Mouse (Mus musculus) ES-Bruce4 (cell line): ENCODE data around the gene Glis3. TPM values are rescaled to one million over a fixed set of nuclear protein-coding genes. Genes with fewer than 3 reads are reported as not detected.

ENCODE experiments used
- H3K27ac ChIP-seq: 2 replicates; pipeline ENCODE4 v1.5.1; 2012; ENCODE audit warnings: low read length, inconsistent platforms; ENCODE audit not compliant: insufficient read depth
- H3K27me3 ChIP-seq: 2 replicates; pipeline ENCODE4 v1.6.1; 2012; ENCODE audit warnings: mild to moderate bottlenecking, low read length, inconsistent platforms; ENCODE audit not compliant: control insufficient read depth, poor library complexity, insufficient read depth, severe bottlenecking
- H3K36me3 ChIP-seq: 2 replicates; pipeline ENCODE4 v1.6.1; 2012; ENCODE audit warnings: inconsistent platforms, mild to moderate bottlenecking, low read length, moderate library complexity; ENCODE audit not compliant: control insufficient read depth, poor library complexity, insufficient read depth, severe bottlenecking
- H3K4me1 ChIP-seq: one replicate; pipeline ENCODE4 v1.8.1; 2011; ENCODE audit warnings: low read length; ENCODE audit not compliant: control insufficient read depth, insufficient read depth
- H3K4me3 ChIP-seq: 2 replicates; pipeline ENCODE4 v1.5.1; 2011; ENCODE audit warnings: low read depth, mild to moderate bottlenecking, low read length
- H3K9ac ChIP-seq: 2 replicates; pipeline ENCODE4 v1.6.1; 2012; ENCODE audit warnings: low read depth, mild to moderate bottlenecking, inconsistent platforms; ENCODE audit not compliant: poor library complexity, severe bottlenecking
- H3K9me3 ChIP-seq: replicated peaks from 2 replicates; pipeline ENCODE4 v1.6.1; 2012; ENCODE audit warnings: mild to moderate bottlenecking, low read length, inconsistent platforms; ENCODE audit not compliant: control insufficient read depth, poor library complexity, insufficient read depth, severe bottlenecking
- CTCF ChIP-seq: IDR thresholded peaks from one replicate; pipeline ENCODE4 v1.8.1; 2011; ENCODE audit warnings: low read depth, low read length
- EP300 ChIP-seq: IDR thresholded peaks from 2 replicates; pipeline ENCODE4 v1.6.1; 2011; ENCODE audit warnings: low read depth, low read length; ENCODE audit not compliant: insufficient read depth
- POLR2A ChIP-seq: IDR thresholded peaks from one replicate; pipeline ENCODE4 v1.8.1; 2011; ENCODE audit warnings: low read length; ENCODE audit not compliant: insufficient read depth
- polyA plus RNA-seq: library from polyadenylated mRNA; stranded (reverse); fragments of >200 nt; gene quantifications from 2 replicates; pipeline ENCODE4 v1.2.4, GENCODE M21; 2011; ENCODE audit warnings: low read depth; ENCODE audit not compliant: missing spikeins, insufficient read depth, insufficient read length

Gene Glis3
- polyA plus RNA-seq, 1 experiment = 5.5 TPM

DNA sequence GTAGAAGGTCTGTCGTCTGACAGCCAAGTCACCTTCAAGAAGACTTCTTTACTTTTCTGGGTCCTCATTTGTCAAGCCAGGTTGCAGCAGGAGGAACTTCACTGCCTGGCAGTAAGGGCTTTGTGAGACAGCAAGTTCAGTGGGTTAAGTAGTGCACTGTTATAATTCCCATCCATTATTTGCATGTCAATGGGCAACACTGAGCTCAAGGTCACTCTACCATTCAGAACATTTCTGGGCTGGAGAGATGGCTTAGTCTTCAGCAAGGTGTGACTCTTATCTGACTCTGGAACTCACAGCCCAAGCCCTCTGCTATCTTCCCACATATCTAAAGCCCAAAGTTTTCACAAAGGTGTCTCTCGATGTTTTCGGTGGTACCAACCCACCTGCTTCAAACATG is 44.9 kb downstream of the Glis3 start:
- Histone ChIP-seq H3K4me1 (peaks cover 10% of the 10 kb centered on the region), H3K4me3 (no peak overlapping the region), H3K27ac (no peak overlapping the region), H3K9ac (no peak overlapping the region), H3K27me3 (no peaks in the 10 kb centered on the region), H3K36me3 (no peaks in the 10 kb centered on the region), H3K9me3 (no peaks in the 10 kb centered on the region)
- TF ChIP-seq CTCF (no peak), EP300 (0 out of 2 replicates have a peak, but pooled peaks have one; percentile 35), POLR2A (no peak)

DNA sequence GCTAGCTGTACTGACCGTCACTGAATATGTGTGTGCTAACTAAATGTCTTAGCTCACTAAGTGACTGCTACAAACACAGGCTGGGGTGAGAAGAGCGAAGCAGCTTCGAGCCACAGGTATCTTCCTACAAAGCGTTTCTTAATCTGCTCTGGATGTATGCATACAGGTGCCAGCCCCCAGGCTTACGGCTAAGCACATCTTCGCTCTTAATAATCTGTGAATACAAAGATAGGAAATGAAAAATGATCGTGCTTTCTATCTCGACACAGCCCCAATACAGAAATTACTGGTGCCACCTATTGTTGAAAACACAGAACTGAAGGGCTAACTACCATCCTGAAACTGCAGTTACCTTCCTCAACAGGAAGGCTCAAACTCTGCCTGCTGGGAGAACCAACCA is 51.5 kb downstream of the Glis3 start:
- TF ChIP-seq EP300 = no peak
- no peak for TF ChIP-seq POLR2A
- no peak for TF ChIP-seq CTCF
- Histone ChIP-seq H3K4me3 (no peak overlapping the region), H3K9ac (no peak overlapping the region), H3K9me3 (no peaks in the 10 kb centered on the region), H3K27me3 (no peaks in the 10 kb centered on the region), H3K27ac (no peak overlapping the region), H3K36me3 (no peaks in the 10 kb centered on the region), H3K4me1 (peaks cover 1% of the 10 kb centered on the region)

DNA sequence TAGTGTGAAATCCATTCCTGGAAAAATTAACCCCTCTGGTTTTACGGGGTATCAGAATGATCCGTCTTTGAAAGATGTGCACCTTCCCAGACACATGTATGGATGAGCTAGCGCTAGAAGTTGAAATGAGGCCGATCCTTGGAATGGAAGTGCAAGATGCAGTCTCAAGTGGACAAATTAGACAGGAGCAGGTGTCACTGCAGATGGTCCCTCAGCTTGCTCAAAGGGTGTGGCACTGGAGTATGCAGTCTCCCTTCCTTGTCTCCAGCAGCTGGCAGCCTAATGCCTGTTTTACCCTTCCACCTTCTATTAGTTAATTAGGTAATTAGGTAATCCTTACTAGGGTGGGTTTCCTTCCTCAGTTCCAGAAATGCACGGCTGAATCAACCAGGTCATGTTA is 53.7 kb downstream of the Glis3 start:
- H3K9me3 ChIP-seq = no peaks in the 10 kb centered on the region
- no peak overlapping the region for H3K27ac ChIP-seq
- H3K27me3 ChIP-seq = no peaks in the 10 kb centered on the region; the same call in 1 of the 2 replicates
- TF ChIP-seq CTCF (no peak), EP300 (no peak), POLR2A (no peak)
- no peak overlapping the region for H3K9ac ChIP-seq
- H3K4me1 ChIP-seq = peaks cover 1% of the 10 kb centered on the region
- no peaks in the 10 kb centered on the region for H3K36me3 ChIP-seq
- H3K4me3 ChIP-seq = no peak overlapping the region

DNA sequence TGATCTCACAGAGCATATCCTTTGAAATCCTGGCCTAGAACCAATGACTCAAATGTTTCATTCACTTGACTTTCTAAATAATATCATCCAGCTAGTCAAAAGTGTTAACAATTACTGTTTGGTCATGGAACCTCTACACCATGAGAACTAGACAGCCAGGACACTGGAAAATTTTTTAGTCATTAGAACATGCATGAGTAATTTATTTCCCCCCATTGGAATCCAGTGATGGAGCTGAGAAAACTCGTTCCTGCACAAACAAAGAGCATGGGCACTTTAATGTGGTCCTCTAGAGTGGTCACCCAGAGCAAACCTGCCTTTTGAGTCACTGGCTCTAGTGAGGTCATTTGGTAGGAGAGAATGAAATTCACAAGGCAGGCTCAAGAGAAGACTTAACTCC is 55.3 kb downstream of the Glis3 start:
- TF ChIP-seq EP300 (no peak), CTCF (no peak), POLR2A (no peak)
- H3K36me3 ChIP-seq = no peaks in the 10 kb centered on the region
- no peak overlapping the region for H3K9ac ChIP-seq
- H3K27me3 ChIP-seq = no peaks in the 10 kb centered on the region; the same call in 1 of the 2 replicates
- H3K4me3 ChIP-seq = no peak overlapping the region
- H3K4me1 ChIP-seq = no peaks in the 10 kb centered on the region
- H3K27ac ChIP-seq = no peak overlapping the region
- no peaks in the 10 kb centered on the region for H3K9me3 ChIP-seq

DNA sequence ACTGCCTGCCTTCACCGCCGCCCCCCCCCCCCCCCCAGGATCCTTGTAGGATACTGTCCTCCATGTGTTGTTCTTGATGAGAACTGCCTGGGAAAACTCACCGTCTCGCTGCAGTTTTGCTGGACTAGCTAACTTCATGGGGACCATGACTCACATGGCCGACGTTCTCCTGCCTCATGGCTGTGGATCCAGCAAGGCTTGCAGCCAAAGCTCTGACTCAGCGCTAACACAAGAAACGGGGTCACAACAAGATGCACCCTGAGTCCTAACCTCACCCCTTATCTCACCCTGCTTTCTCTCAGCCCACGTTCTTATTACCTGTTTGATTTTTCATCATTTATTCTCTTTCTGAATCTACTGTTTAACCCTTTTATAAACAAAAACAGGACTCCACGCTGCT is 56.2 kb downstream of the Glis3 start:
- no peak for TF ChIP-seq CTCF
- TF ChIP-seq EP300 = no peak
- no peak for TF ChIP-seq POLR2A
- no peaks in the 10 kb centered on the region; the same call in 1 of the 2 replicates for H3K27me3 ChIP-seq
- no peak overlapping the region for H3K27ac ChIP-seq
- H3K4me3 ChIP-seq = no peak overlapping the region
- no peak overlapping the region for H3K9ac ChIP-seq
- no peaks in the 10 kb centered on the region for H3K9me3 ChIP-seq
- H3K36me3 ChIP-seq = no peaks in the 10 kb centered on the region
- no peaks in the 10 kb centered on the region for H3K4me1 ChIP-seq

GRCm38 (mm10) chr19:28621608-28622505 is 58.0 kb downstream of the Glis3 start:
- H3K4me1 ChIP-seq = no peaks in the 10 kb centered on the region
- no peak overlapping the region for H3K27ac ChIP-seq
- TF ChIP-seq POLR2A = no peak
- no peak for TF ChIP-seq EP300
- no peak for TF ChIP-seq CTCF
- no peak overlapping the region for H3K4me3 ChIP-seq
- no peaks in the 10 kb centered on the region for H3K9me3 ChIP-seq
- no peaks in the 10 kb centered on the region for H3K36me3 ChIP-seq
- no peaks in the 10 kb centered on the region; the same call in 1 of the 2 replicates for H3K27me3 ChIP-seq
- H3K9ac ChIP-seq = no peak overlapping the region
